Mouse (Mus musculus) small intestine, adult 2 months (tissue): ENCODE data around the gene En2. TPM values are rescaled to one million over a fixed set of nuclear protein-coding genes. Genes with fewer than 3 reads are reported as not detected.

ENCODE experiments used
- H3K27ac ChIP-seq: fragments of 200-500 bp; 2 replicates; pipeline ENCODE4 v1.5.1; 2012; ENCODE audit warnings: low read depth, low read length, control low read depth, inconsistent platforms; ENCODE audit not compliant: insufficient read depth
- H3K27me3 ChIP-seq: fragments of 200-500 bp; 2 replicates; pipeline ENCODE4 v1.6.1; 2012; ENCODE audit warnings: mild to moderate bottlenecking, moderate library complexity, low read length, inconsistent platforms; ENCODE audit not compliant: control insufficient read depth, insufficient read depth
- H3K36me3 ChIP-seq: fragments of 200-500 bp; 2 replicates; pipeline ENCODE4 v1.6.1; 2012; ENCODE audit warnings: mild to moderate bottlenecking, low read length, control low read depth, inconsistent platforms; ENCODE audit not compliant: control insufficient read depth, insufficient read depth
- H3K4me1 ChIP-seq: fragments of 200-500 bp; 2 replicates; pipeline ENCODE4 v1.6.1; 2012; ENCODE audit warnings: low read length, inconsistent platforms, mixed read lengths; ENCODE audit not compliant: control insufficient read depth, insufficient read depth, insufficient read length
- H3K4me3 ChIP-seq: fragments of 200-500 bp; 2 replicates; pipeline ENCODE4 v1.5.1; 2012; ENCODE audit warnings: low read depth, mild to moderate bottlenecking, control low read depth, inconsistent platforms, low read length, moderate library complexity
- CTCF ChIP-seq: fragments of 200-500 bp; IDR thresholded peaks from 2 replicates; pipeline ENCODE4 v1.5.1; 2012; ENCODE audit warnings: low read depth, mild to moderate bottlenecking, control low read depth, inconsistent platforms, low read length, moderate library complexity, mixed read lengths; ENCODE audit not compliant: insufficient replicate concordance, insufficient read length; ENCODE audit errors: extremely low read depth
- POLR2A ChIP-seq: fragments of 200-500 bp; IDR thresholded peaks from 2 replicates; pipeline ENCODE4 v1.6.1; 2012; ENCODE audit warnings: low read depth, mild to moderate bottlenecking, control low read depth, inconsistent platforms, low read length, moderate library complexity
- WGBS: fragments of 180-500 bp; shearing (Covaris S2); methylation state at CpG from one replicate; pipeline ENCODE4 v1.1.7; 2018; 5-methylcytosine and 5-hydroxymethylcytosine counted together
- polyA plus RNA-seq: library from polyadenylated mRNA; depleted of rRNA; stranded (reverse); fragments of >200 nt; gene quantifications from 2 replicates; pipeline ENCODE4 v1.2.3, GENCODE M21; 2012

En2 gene
- polyA plus RNA-seq, 1 experiment, result not detected

GRCm38 (mm10) chr5:28192099-28192454 is 26.6 kb downstream of the En2 start:
- TF ChIP-seq CTCF (no peak), POLR2A (no peak)
- Histone ChIP-seq H3K4me1 (no peaks in the 10 kb centered on the region), H3K4me3 (no peak overlapping the region), H3K27me3 (no peaks in the 10 kb centered on the region), H3K36me3 (no peaks in the 10 kb centered on the region), H3K27ac (no peak overlapping the region)
- WGBS, result 51% methylated on average over 4 of the region's 4 CpGs

GRCm38 (mm10) chr5:28195473-28195872 is 30.0 kb downstream of the En2 start:
- Histone ChIP-seq H3K27me3 (no peaks in the 10 kb centered on the region), H3K36me3 (no peaks in the 10 kb centered on the region), H3K4me1 (no peaks in the 10 kb centered on the region), H3K27ac (no peak overlapping the region), H3K4me3 (no peak overlapping the region)
- TF ChIP-seq CTCF (no peak), POLR2A (no peak)
- WGBS, result 38% methylated on average over 2 of the region's 2 CpGs

- no peaks in the 10 kb centered on the region for H3K36me3 ChIP-seq
- no peak overlapping the region for H3K27ac ChIP-seq
- TF ChIP-seq CTCF, result no peak
- TF ChIP-seq POLR2A, result no peak
- no peak overlapping the region for H3K4me3 ChIP-seq
- 39% methylated on average over 7 of the region's 7 CpGs for WGBS
- no peaks in the 10 kb centered on the region for H3K27me3 ChIP-seq
- H3K4me1 ChIP-seq, result no peaks in the 10 kb centered on the region
These were observed 33.8 kb downstream of the En2 start for GRCm38 (mm10) chr5:28199089-28199873.

- no peak overlapping the region for H3K27ac ChIP-seq
- peaks cover 6% of the 10 kb centered on the region; the same call in 1 of the 2 replicates for H3K27me3 ChIP-seq
- TF ChIP-seq CTCF, result no peak
- no peak for TF ChIP-seq POLR2A
- 60% methylated on average over 6 of the region's 6 CpGs for WGBS
- no peak overlapping the region for H3K4me3 ChIP-seq
- no peaks in the 10 kb centered on the region for H3K36me3 ChIP-seq
- H3K4me1 ChIP-seq, result no peaks in the 10 kb centered on the region
These were observed 37.6 kb downstream of the En2 start for GRCm38 (mm10) chr5:28203086-28203485.

- Histone ChIP-seq H3K4me3 (no peak overlapping the region), H3K27me3 (peaks cover 11% of the 10 kb centered on the region), H3K36me3 (no peaks in the 10 kb centered on the region), H3K4me1 (no peaks in the 10 kb centered on the region; the same call in 1 of the 2 replicates), H3K27ac (no peak overlapping the region)
- TF ChIP-seq POLR2A (no peak), CTCF (no peak)
- 37% methylated on average over 2 of the region's 2 CpGs for WGBS
These were observed 39.2 kb downstream of the En2 start for GRCm38 (mm10) chr5:28204678-28205077.

DNA sequence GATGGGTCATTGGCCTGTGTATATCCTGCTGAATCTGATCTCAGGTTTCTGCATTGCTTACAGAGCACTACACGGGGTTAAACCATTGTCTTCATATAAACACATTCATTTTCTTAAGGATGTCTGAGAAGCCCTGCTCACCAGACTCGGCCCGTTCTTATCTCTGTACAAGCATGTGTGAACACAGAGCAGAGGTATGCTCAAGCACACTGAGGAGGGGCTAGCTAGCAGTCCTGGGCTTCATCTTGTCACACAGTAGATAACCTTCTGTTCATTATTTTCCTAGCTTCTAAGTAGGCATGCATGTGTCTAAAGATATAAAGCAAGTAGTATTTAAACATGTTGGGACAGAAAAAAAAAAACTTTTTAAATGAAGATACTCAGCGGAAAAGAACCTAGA is 41.0 kb downstream of the En2 start:
- Histone ChIP-seq H3K36me3 (no peaks in the 10 kb centered on the region), H3K27ac (no peak overlapping the region), H3K27me3 (peaks cover 25% of the 10 kb centered on the region), H3K4me1 (peaks cover 2% of the 10 kb centered on the region; the same call in 1 of the 2 replicates), H3K4me3 (no peak overlapping the region)
- TF ChIP-seq POLR2A (no peak), CTCF (no peak)
- 36% methylated on average over 4 of the region's 4 CpGs for WGBS

- peaks cover 31% of the 10 kb centered on the region for H3K27me3 ChIP-seq
- H3K4me3 ChIP-seq, result no peak overlapping the region
- no peak for TF ChIP-seq POLR2A
- TF ChIP-seq CTCF, result no peak
- no peaks in the 10 kb centered on the region for H3K36me3 ChIP-seq
- no peak overlapping the region for H3K27ac ChIP-seq
- H3K4me1 ChIP-seq, result peaks cover 2% of the 10 kb centered on the region; the same call in 1 of the 2 replicates
- 65% methylated on average over 4 of the region's 4 CpGs for WGBS
These were observed 41.5 kb downstream of the En2 start for GRCm38 (mm10) chr5:28207043-28207442.
